Mouse (Mus musculus) lung, embryonic 15.5 days (tissue): Measurements from ENCODE around the gene Bola3. TPM values are rescaled to one million over a fixed set of nuclear protein-coding genes. Genes with fewer than 3 reads are reported as not detected.

Experiments
- ATAC-seq: fragments of 200-750 bp; cut with Nextera tagmentation; 2 replicates; pipeline ENCODE4 v1.8.0; 2017; ENCODE audit warnings: moderate number of reproducible peaks, borderline replicate concordance; ENCODE audit not compliant: low FRiP score, low TSS enrichment; ENCODE audit errors: extremely low read depth
- H3K27ac ChIP-seq: fragments of 300-500 bp; sonication (generic); 2 replicates; pipeline ENCODE4 v1.5.1; 2015; ENCODE audit warnings: moderate library complexity, mild to moderate bottlenecking, inconsistent platforms
- H3K27me3 ChIP-seq: fragments of 300-500 bp; sonication (generic); 2 replicates; pipeline ENCODE4 v1.6.1; 2015; ENCODE audit warnings: inconsistent platforms
- H3K36me3 ChIP-seq: fragments of 300-500 bp; sonication (generic); 2 replicates; pipeline ENCODE4 v1.6.1; 2015; ENCODE audit warnings: inconsistent platforms
- H3K4me1 ChIP-seq: fragments of 300-500 bp; sonication (generic); 2 replicates; pipeline ENCODE4 v1.6.1; 2015; ENCODE audit warnings: inconsistent platforms
- H3K4me2 ChIP-seq: fragments of 300-500 bp; sonication (generic); 2 replicates; pipeline ENCODE4 v1.6.1; 2015; ENCODE audit warnings: inconsistent platforms, mild to moderate bottlenecking, moderate library complexity
- H3K4me3 ChIP-seq: fragments of 300-500 bp; sonication (generic); 2 replicates; pipeline ENCODE4 v1.5.1; 2015; ENCODE audit warnings: mild to moderate bottlenecking, inconsistent platforms
- H3K9ac ChIP-seq: fragments of 300-500 bp; sonication (generic); 2 replicates; pipeline ENCODE4 v1.6.1; 2015; ENCODE audit warnings: inconsistent platforms
- H3K9me3 ChIP-seq: fragments of 300-500 bp; sonication (generic); 2 replicates; pipeline ENCODE4 v1.6.1; 2016; ENCODE audit warnings: inconsistent platforms
- WGBS: fragments of 180-500 bp; shearing (Covaris S2); methylation state at CpG from one replicate; pipeline ENCODE4 v1.1.7; 2015; 5-methylcytosine and 5-hydroxymethylcytosine counted together
- polyA plus RNA-seq: library from polyadenylated mRNA; unstranded; fragments of >200 nt; fragmentation: Nextera tagmentation; extraction: Ambion mirVana; gene quantifications from 2 replicates; pipeline ENCODE4 v1.2.1, GENCODE M21; 2015

Gene Bola3
- polyA plus RNA-seq, result 125 and 130 TPM in 2 replicates

- Histone ChIP-seq H3K27me3 (no peaks in the 10 kb centered on the region), H3K4me3 (peak within 1 kb of the TSS; percentile 75), H3K4me1 (peaks cover 21% of the 10 kb centered on the region), H3K9me3 (no peaks in the 10 kb centered on the region), H3K9ac (peak within 1 kb of the TSS; percentile 86), H3K36me3 (peaks cover 12% of the 10 kb centered on the region), H3K4me2 (peak within 1 kb of the TSS; percentile 83), H3K27ac (no peak within 1 kb of the TSS)
- WGBS, result 27% methylated on average over 6 of the region's 6 CpGs
- no peak for ATAC-seq
Observed at GRCm38 (mm10) chr6:83348873-83349272, at the start of gene Bola3. TSS of gene Bola3 (plus strand) at chr6:83349147.

DNA sequence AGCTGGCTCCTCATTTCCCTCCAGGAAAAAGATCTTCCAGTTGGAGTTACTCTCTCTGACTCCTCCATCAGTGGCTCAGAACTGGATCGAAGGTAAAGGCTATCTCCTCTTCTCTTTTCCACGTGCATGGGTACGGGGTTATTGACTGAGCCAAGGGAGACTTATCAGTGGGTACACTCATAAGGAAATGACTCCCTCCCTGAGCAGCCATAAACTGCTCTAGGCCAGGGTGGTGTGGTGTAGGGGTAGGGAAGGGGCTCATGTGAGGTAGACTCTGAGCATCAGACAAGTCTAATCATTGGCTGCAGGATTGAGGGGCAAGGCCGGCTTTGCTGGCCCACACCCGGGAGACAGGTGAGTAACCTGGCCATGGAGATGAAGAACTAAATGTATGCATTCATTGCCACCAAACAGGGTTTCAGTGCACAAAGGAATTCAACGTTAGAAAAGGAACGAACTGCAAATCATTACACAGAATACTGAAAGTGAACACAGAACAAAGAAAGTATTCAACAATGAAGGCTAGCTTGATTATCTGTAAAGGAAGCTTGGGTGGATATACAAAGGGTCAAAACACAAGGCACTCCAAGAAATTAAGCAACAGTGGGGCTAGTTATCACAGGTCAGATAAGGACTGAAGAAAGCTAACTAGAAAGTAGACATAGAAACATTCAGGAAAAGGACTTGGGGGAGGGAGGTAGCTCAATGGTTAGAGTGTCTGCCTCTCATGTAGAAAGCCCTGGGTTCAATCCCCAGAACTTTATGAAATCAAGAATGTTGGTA, 48.3 kb upstream of the Bola3 start:
- no peak overlapping the region for H3K4me2 ChIP-seq
- ATAC-seq, result no peak
- no peaks in the 10 kb centered on the region for H3K27me3 ChIP-seq
- no peak overlapping the region for H3K4me3 ChIP-seq
- H3K9ac ChIP-seq, result no peak overlapping the region
- H3K36me3 ChIP-seq, result peaks cover 7% of the 10 kb centered on the region
- 69% methylated on average over 7 of the region's 7 CpGs for WGBS
- H3K27ac ChIP-seq, result peak overlapping the region; percentile 45; the same call in 1 of the 2 replicates
- H3K4me1 ChIP-seq, result no peaks in the 10 kb centered on the region
- no peaks in the 10 kb centered on the region for H3K9me3 ChIP-seq

GRCm38 (mm10) chr6:83301294-83301693, 47.7 kb upstream of the Bola3 start:
- Histone ChIP-seq H3K9ac (no peak overlapping the region), H3K4me1 (no peaks in the 10 kb centered on the region), H3K9me3 (no peaks in the 10 kb centered on the region), H3K4me2 (no peak overlapping the region), H3K27ac (peak overlapping the region; percentile 45; the same call in 1 of the 2 replicates), H3K36me3 (peaks cover 13% of the 10 kb centered on the region), H3K4me3 (no peak overlapping the region), H3K27me3 (no peaks in the 10 kb centered on the region)
- 62% methylated on average over 2 of the region's 2 CpGs for WGBS
- no peak for ATAC-seq

- Histone ChIP-seq H3K9ac (no peak overlapping the region), H3K9me3 (no peaks in the 10 kb centered on the region), H3K27me3 (no peaks in the 10 kb centered on the region), H3K36me3 (peaks cover 20% of the 10 kb centered on the region), H3K27ac (peak overlapping the region; percentile 20; the same call in 1 of the 2 replicates), H3K4me2 (no peak overlapping the region), H3K4me3 (no peak overlapping the region), H3K4me1 (no peaks in the 10 kb centered on the region)
- ATAC-seq, result no peak
- WGBS, result 74% methylated on average over 5 of the region's 5 CpGs
Observed at GRCm38 (mm10) chr6:83302264-83302663, 46.7 kb upstream of the Bola3 start.

DNA sequence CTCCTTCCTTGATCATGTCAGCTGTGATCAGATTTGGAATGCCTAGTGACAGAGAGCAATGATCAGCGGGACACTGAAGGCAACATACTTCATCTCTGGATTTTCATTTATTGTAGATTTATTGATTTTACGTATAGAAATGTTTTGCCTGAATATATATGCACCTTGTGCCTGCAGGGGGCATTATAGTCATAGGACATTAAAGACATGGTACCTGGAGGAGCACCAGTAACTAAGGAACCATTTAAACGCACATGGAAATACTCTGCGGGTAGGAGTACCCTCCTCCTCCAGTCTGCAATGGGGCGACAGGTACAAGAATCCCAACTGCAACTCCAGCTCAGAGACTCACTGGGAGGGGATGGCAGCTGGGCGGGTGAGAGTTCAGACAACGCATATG, 39.9 kb upstream of the Bola3 start:
- Histone ChIP-seq H3K4me1 (no peaks in the 10 kb centered on the region), H3K27ac (no peak overlapping the region), H3K4me2 (no peak overlapping the region), H3K27me3 (no peaks in the 10 kb centered on the region), H3K9me3 (no peaks in the 10 kb centered on the region), H3K9ac (no peak overlapping the region), H3K36me3 (peaks cover 54% of the 10 kb centered on the region), H3K4me3 (no peak overlapping the region)
- ATAC-seq, result no peak
- WGBS, result 87% methylated on average over 7 of the region's 7 CpGs

DNA sequence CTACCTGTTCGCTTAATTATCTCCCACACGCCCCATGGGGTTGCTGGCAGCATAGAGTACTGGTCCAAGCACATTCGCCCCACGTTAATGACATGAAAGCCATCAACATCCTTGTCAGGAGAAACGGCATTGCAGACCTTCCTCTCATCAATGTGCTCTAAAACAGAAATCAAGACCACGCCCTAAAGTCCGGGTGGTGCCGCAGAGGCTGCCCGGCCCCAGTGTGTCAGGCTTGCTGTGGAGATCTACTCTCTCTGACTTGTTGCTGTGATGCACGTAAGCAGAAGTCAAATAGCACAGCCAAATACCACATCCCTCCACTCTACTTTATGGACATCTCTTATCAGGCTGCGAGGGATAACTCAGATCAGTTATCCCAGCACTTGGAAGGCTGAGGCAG, 37.7 kb upstream of the Bola3 start:
- Histone ChIP-seq H3K27me3 (no peaks in the 10 kb centered on the region), H3K4me1 (peaks cover 11% of the 10 kb centered on the region), H3K4me3 (no peak overlapping the region), H3K9ac (no peak overlapping the region), H3K36me3 (peaks cover 42% of the 10 kb centered on the region), H3K9me3 (no peaks in the 10 kb centered on the region), H3K27ac (no peak overlapping the region), H3K4me2 (no peak overlapping the region)
- no peak for ATAC-seq
- 89% methylated on average over 11 of the region's 11 CpGs for WGBS

DNA sequence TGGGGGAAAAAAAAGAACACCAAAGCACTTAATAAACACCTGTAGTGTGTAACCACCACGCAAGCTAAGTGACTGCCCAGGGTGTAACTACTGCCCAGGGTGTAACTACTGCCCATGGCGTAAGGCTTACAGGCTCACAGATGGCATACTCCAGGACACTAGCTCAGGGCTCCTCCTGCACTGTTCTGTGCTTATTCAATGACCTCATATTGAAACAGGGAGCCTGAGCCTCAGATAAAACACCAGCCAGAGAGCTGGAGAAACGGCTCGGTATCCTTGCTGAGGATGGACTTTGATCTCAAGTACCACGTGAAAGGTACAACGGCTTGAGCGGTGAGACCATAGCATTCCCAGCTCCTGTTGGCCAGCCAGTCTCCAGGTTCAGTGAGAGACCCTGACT, 36.9 kb upstream of the Bola3 start:
- no peak overlapping the region for H3K4me3 ChIP-seq
- peaks cover 34% of the 10 kb centered on the region for H3K36me3 ChIP-seq
- no peak overlapping the region for H3K9ac ChIP-seq
- ATAC-seq, result no peak
- no peak overlapping the region for H3K27ac ChIP-seq
- H3K27me3 ChIP-seq, result no peaks in the 10 kb centered on the region
- H3K9me3 ChIP-seq, result no peaks in the 10 kb centered on the region
- 73% methylated on average over 7 of the region's 7 CpGs for WGBS
- H3K4me1 ChIP-seq, result peaks cover 19% of the 10 kb centered on the region
- H3K4me2 ChIP-seq, result no peak overlapping the region

- no peaks in the 10 kb centered on the region for H3K9me3 ChIP-seq
- 87% methylated on average over 8 of the region's 8 CpGs for WGBS
- no peak overlapping the region for H3K9ac ChIP-seq
- H3K27me3 ChIP-seq, result no peaks in the 10 kb centered on the region
- peaks cover 34% of the 10 kb centered on the region for H3K36me3 ChIP-seq
- no peak overlapping the region for H3K27ac ChIP-seq
- H3K4me1 ChIP-seq, result peaks cover 19% of the 10 kb centered on the region
- no peak overlapping the region for H3K4me3 ChIP-seq
- ATAC-seq, result no peak
- H3K4me2 ChIP-seq, result no peak overlapping the region
Observed at GRCm38 (mm10) chr6:83312514-83312913, 36.4 kb upstream of the Bola3 start.

GRCm38 (mm10) chr6:83315293-83315692, 33.7 kb upstream of the Bola3 start:
- Histone ChIP-seq H3K27ac (no peak overlapping the region), H3K27me3 (no peaks in the 10 kb centered on the region), H3K4me1 (peaks cover 19% of the 10 kb centered on the region), H3K9ac (no peak overlapping the region), H3K9me3 (no peaks in the 10 kb centered on the region), H3K4me3 (no peak overlapping the region), H3K36me3 (peaks cover 20% of the 10 kb centered on the region), H3K4me2 (peak overlapping the region; percentile 95; the same call in 1 of the 2 replicates)
- ATAC-seq, result no peak

- Histone ChIP-seq H3K9me3 (no peaks in the 10 kb centered on the region), H3K27ac (no peak overlapping the region), H3K36me3 (peaks cover 13% of the 10 kb centered on the region), H3K9ac (no peak overlapping the region; the same call in 1 of the 2 replicates), H3K4me1 (peaks cover 19% of the 10 kb centered on the region), H3K4me2 (peak overlapping the region; percentile 95), H3K4me3 (peak overlapping the region; percentile 95; the same call in 1 of the 2 replicates), H3K27me3 (no peaks in the 10 kb centered on the region)
- WGBS, result 4% methylated on average over 10 of the region's 10 CpGs
- no peak for ATAC-seq
Observed at GRCm38 (mm10) chr6:83316022-83316421, 32.9 kb upstream of the Bola3 start.

GRCm38 (mm10) chr6:83317108-83317741, 31.7 kb upstream of the Bola3 start:
- under 1% methylated on average over 52 of the region's 52 CpGs for WGBS

GRCm38 (mm10) chr6:83321927-83322326, 27.0 kb upstream of the Bola3 start:
- no peaks in the 10 kb centered on the region for H3K27me3 ChIP-seq
- no peak overlapping the region for H3K9ac ChIP-seq
- H3K4me2 ChIP-seq, result no peak overlapping the region
- no peaks in the 10 kb centered on the region for H3K36me3 ChIP-seq
- no peak overlapping the region for H3K27ac ChIP-seq
- H3K4me3 ChIP-seq, result no peak overlapping the region
- H3K9me3 ChIP-seq, result no peaks in the 10 kb centered on the region
- H3K4me1 ChIP-seq, result peaks cover 9% of the 10 kb centered on the region
- ATAC-seq, result no peak
- WGBS, result 47% methylated on average over 1 of the region's 1 CpGs

More at GRCm38 (mm10) chr6:83317108-83317741, 31.7 kb upstream of the Bola3 start:
- ATAC-seq, result peak; percentile 99
- Histone ChIP-seq H3K4me2 (peak overlapping the region; percentile 95), H3K36me3 (peaks cover 2% of the 10 kb centered on the region), H3K4me3 (peak overlapping the region; percentile 95), H3K27ac (peak overlapping the region; percentile 37; the same call in 1 of the 2 replicates), H3K4me1 (peaks cover 19% of the 10 kb centered on the region), H3K9me3 (no peaks in the 10 kb centered on the region), H3K27me3 (no peaks in the 10 kb centered on the region), H3K9ac (peak overlapping the region; percentile 75)
